Mouse (Mus musculus) liver, embryonic 12.5 days (tissue): ENCODE data around the gene Fam216b. TPM values are rescaled to one million over a fixed set of nuclear protein-coding genes. Genes with fewer than 3 reads are reported as not detected.

Experiments
- ATAC-seq: fragments of 200-750 bp; cut with Nextera tagmentation; 2 replicates; pipeline ENCODE4 v1.8.0; 2017; ENCODE audit warnings: moderate number of reproducible peaks, mild to moderate bottlenecking, moderate library complexity
- H3K27ac ChIP-seq: fragments of 300-500 bp; sonication (generic); 2 replicates; pipeline ENCODE4 v1.5.1; 2016; ENCODE audit warnings: mild to moderate bottlenecking
- H3K27me3 ChIP-seq: fragments of 300-500 bp; sonication (generic); replicated peaks from 2 replicates; pipeline ENCODE4 v1.6.1; 2016; ENCODE audit warnings: mild to moderate bottlenecking, moderate library complexity
- H3K36me3 ChIP-seq: fragments of 300-500 bp; sonication (generic); 2 replicates; pipeline ENCODE4 v1.6.1; 2016; ENCODE audit warnings: mild to moderate bottlenecking, moderate library complexity
- H3K4me1 ChIP-seq: fragments of 300-500 bp; sonication (generic); 2 replicates; pipeline ENCODE4 v1.6.1; 2016
- H3K4me2 ChIP-seq: fragments of 300-500 bp; sonication (generic); 2 replicates; pipeline ENCODE4 v1.6.1; 2016; ENCODE audit warnings: mild to moderate bottlenecking, moderate library complexity
- H3K4me3 ChIP-seq: fragments of 300-500 bp; sonication (generic); 2 replicates; pipeline ENCODE4 v1.5.1; 2016; ENCODE audit warnings: mild to moderate bottlenecking, moderate library complexity
- H3K9ac ChIP-seq: fragments of 300-500 bp; sonication (generic); 2 replicates; pipeline ENCODE4 v1.6.1; 2016; ENCODE audit warnings: mild to moderate bottlenecking, moderate library complexity
- H3K9me3 ChIP-seq: fragments of 300-500 bp; sonication (generic); replicated peaks from 2 replicates; pipeline ENCODE4 v1.6.1; 2016; ENCODE audit warnings: mild to moderate bottlenecking, moderate library complexity
- WGBS: fragments of 180-500 bp; shearing (Covaris S2); methylation state at CpG from one replicate; pipeline ENCODE4 v1.1.7; 2016; ENCODE audit not compliant: insufficient replicate concordance; 5-methylcytosine and 5-hydroxymethylcytosine counted together
- polyA plus RNA-seq: library from polyadenylated mRNA; unstranded; fragments of >200 nt; fragmentation: Nextera tagmentation; extraction: Ambion mirVana; gene quantifications from 2 replicates; pipeline ENCODE4 v1.2.1, GENCODE M21; 2016

The Fam216b gene
- polyA plus RNA-seq, 1 experiment from 2014 or later, result not detected

DNA sequence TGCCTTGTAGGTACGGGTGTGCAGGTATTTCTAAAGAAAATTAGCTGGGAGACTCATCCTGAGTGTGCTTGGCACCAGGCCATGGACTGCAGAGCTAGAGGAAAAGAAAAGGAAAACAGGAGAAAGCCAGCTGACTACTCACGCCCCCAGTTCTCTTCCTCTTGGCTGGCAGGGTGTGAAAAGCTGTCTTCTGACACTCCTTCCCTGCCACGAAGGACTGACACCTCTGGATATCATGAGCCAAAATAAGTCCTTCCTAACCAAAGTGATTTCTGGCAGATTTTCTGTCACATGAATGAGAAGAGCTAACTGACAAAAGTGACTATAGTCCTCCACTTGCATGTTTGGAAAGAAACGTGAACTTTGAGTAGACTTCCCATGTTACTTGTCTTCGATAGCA is 5.3 kb downstream of the Fam216b start:
- Histone ChIP-seq H3K4me3 (no peak overlapping the region), H3K9me3 (no peaks in the 10 kb centered on the region), H3K27ac (no peak overlapping the region), H3K4me2 (no peak overlapping the region), H3K27me3 (no peaks in the 10 kb centered on the region), H3K36me3 (no peaks in the 10 kb centered on the region), H3K4me1 (no peaks in the 10 kb centered on the region), H3K9ac (no peak overlapping the region)
- no peak for ATAC-seq
- 51% methylated on average over 5 of the region's 5 CpGs for WGBS

DNA sequence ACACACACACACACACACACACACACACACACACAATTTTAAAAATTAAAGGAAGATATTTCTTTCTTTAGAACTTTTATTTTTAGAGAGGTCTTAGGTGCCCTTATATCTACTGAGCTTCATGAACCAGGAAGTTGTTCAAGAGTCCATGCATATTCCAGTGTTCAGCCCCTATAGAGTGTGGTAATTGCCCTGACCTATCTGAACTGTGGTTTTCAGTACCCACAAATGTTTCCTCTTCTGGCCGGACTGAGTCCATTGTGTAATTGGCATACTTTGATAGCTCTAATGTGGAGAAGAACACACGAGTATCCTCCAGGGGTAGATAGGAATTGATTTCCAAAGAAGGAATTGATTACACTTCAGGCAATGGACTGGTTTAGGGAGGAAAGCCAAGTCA is 11.3 kb downstream of the Fam216b start:
- H3K4me2 ChIP-seq, result no peak overlapping the region
- H3K27ac ChIP-seq, result no peak overlapping the region
- H3K4me3 ChIP-seq, result no peak overlapping the region
- ATAC-seq, result no peak
- no peak overlapping the region for H3K9ac ChIP-seq
- H3K4me1 ChIP-seq, result no peaks in the 10 kb centered on the region
- H3K27me3 ChIP-seq, result no peaks in the 10 kb centered on the region
- WGBS, result 15% methylated on average over 2 of the region's 2 CpGs
- H3K36me3 ChIP-seq, result no peaks in the 10 kb centered on the region
- H3K9me3 ChIP-seq, result no peaks in the 10 kb centered on the region

DNA sequence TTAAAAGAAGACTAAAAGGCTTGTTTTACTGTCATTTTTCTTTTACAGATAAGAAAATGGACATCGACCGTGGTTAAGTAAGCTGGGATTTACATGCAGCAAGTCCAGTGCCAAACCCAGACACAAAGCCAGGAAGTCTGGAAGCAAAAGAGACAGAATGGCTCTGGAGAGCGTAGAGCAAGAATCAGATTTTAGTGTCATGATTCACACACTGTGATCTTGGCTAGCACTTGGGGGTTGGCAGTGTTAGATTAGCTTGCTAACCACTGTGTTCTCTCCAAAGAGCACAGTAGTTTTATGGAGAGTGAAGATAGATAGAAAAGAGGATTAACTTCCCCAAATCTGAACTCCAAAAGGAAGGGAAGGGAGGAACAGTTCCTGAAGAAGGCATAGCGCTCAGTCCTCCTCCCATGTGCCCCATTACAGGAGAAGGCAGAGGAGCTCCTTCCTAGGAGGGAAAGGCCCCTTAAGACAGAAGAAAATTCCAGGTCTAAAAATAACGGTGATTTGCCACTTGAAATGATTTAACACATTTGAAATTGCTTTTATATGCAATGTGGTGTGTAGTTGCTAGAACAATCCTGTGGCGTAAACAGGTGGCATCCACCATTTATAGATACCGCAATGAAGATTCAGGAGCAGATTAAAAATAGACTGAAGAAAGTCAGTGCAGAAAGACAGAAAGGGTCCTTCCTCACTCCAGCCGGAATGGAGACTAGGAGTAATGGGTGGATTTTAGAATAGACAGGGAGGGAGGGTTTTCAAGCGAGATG is 22.7 kb downstream of the Fam216b start:
- H3K4me2 ChIP-seq, result no peak overlapping the region
- no peaks in the 10 kb centered on the region for H3K27me3 ChIP-seq
- no peaks in the 10 kb centered on the region for H3K36me3 ChIP-seq
- no peak for ATAC-seq
- 76% methylated on average over 9 of the region's 9 CpGs for WGBS
- H3K9me3 ChIP-seq, result no peaks in the 10 kb centered on the region
- H3K4me1 ChIP-seq, result no peaks in the 10 kb centered on the region
- no peak overlapping the region for H3K27ac ChIP-seq
- H3K4me3 ChIP-seq, result no peak overlapping the region
- H3K9ac ChIP-seq, result no peak overlapping the region

DNA sequence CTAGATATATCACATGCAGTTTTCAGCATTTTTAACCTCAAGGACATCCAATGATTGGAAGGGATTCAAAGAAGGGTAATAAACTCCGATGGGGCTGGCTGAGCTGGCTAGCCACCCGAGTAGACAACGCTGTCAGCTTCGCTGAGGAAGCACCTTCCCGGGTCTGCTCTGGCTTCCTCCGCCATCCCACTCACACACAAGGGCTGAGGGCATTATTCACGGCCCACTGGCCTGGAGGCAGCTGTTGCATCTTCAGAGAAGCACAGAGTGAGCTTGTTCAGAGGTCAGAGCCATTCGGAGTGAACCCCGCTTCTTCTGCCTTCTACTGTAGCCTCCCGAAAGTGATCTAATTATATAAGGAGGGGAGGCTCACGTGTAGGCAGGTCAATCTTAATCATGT is 26.3 kb downstream of the Fam216b start:
- H3K9ac ChIP-seq, result no peak overlapping the region
- ATAC-seq, result no peak
- no peaks in the 10 kb centered on the region for H3K36me3 ChIP-seq
- H3K27ac ChIP-seq, result no peak overlapping the region
- 77% methylated on average over 11 of the region's 11 CpGs for WGBS
- H3K4me1 ChIP-seq, result no peaks in the 10 kb centered on the region
- H3K4me3 ChIP-seq, result no peak overlapping the region
- no peak overlapping the region for H3K4me2 ChIP-seq
- no peaks in the 10 kb centered on the region for H3K27me3 ChIP-seq
- no peaks in the 10 kb centered on the region for H3K9me3 ChIP-seq

DNA sequence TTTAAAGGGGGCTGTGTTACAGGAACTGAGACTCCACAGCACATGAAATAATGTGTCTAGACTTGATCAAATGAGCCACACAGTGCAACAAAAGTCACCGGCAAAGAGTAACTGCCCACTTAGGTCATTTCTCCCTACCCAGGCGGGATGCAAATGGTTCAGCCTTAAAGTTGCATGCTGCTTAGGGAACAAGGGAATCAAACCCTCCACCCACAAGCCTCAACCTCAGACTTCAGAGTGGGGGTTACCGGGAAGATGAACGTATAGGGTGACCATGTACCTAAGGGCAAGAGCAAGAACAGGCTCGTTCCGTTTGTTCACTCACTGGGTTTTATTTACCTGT is 28.2 kb downstream of the Fam216b start:
- H3K27me3 ChIP-seq, result no peaks in the 10 kb centered on the region
- ATAC-seq, result no peak
- H3K9me3 ChIP-seq, result no peaks in the 10 kb centered on the region
- H3K27ac ChIP-seq, result no peak overlapping the region
- 66% methylated on average over 6 of the region's 6 CpGs for WGBS
- H3K4me1 ChIP-seq, result no peaks in the 10 kb centered on the region
- H3K4me3 ChIP-seq, result no peak overlapping the region
- H3K4me2 ChIP-seq, result no peak overlapping the region
- no peak overlapping the region for H3K9ac ChIP-seq
- no peaks in the 10 kb centered on the region for H3K36me3 ChIP-seq

DNA sequence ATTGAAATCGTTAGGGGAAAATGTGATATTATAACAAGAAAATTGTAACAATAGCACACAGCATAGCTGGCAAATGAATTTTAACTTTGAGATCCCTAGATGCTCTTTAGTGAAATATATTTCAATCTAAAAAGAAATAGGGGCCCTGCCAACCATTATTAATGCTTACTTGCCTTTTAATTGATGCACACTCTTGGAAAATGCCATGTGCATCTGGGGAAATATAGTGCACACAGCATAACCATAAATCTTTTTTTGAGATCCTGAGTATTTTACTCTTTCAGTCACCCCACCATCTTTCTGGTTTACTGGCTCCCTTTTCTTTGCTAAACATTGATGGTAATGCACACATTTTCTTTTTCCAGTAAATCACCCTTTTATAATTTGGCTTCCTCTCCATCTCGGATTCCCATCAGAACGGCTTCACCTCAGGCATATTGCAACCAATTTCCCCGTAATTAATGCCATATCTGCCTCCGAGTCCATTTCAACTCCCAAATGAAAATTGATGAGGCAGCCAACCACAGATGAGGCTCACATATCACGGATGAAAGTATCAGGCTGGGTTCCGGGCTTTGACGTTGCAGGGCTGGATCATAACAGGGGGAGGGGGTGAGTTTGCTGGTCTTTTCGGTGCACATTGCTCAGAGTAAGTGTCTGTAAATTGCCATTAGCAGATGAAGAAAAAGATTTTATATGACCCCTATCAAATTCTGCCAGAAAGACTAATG is 28.8 kb downstream of the Fam216b start:
- no peak for ATAC-seq
- no peak overlapping the region for H3K4me3 ChIP-seq
- H3K27ac ChIP-seq, result no peak overlapping the region
- WGBS, result 62% methylated on average over 9 of the region's 9 CpGs
- no peaks in the 10 kb centered on the region for H3K36me3 ChIP-seq
- H3K4me2 ChIP-seq, result no peak overlapping the region
- no peaks in the 10 kb centered on the region for H3K27me3 ChIP-seq
- no peaks in the 10 kb centered on the region for H3K9me3 ChIP-seq
- H3K4me1 ChIP-seq, result no peaks in the 10 kb centered on the region
- no peak overlapping the region for H3K9ac ChIP-seq

DNA sequence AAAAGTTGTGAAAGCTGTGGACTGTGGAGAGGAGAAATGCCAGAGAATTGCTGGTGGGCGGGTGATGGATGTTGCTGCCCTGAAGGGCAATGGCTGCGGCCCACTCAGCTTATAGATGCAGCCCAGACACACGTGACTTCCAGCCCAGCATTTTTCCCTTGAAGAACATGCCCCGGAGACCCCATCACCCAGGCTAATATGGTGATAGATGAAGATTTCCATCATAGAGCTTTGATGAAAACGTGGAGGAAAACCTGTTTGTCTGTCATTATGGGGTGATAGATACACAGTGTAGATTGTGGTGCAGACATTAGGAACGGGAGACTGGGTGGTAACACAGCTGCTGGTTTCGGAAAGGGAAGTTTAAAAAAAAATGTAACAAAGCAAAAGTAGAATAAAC is 31.4 kb downstream of the Fam216b start:
- Histone ChIP-seq H3K27me3 (no peaks in the 10 kb centered on the region), H3K4me3 (no peak overlapping the region), H3K27ac (no peak overlapping the region), H3K9me3 (no peaks in the 10 kb centered on the region), H3K9ac (no peak overlapping the region), H3K36me3 (no peaks in the 10 kb centered on the region), H3K4me2 (no peak overlapping the region), H3K4me1 (no peaks in the 10 kb centered on the region)
- 68% methylated on average over 7 of the region's 7 CpGs for WGBS
- no peak for ATAC-seq

DNA sequence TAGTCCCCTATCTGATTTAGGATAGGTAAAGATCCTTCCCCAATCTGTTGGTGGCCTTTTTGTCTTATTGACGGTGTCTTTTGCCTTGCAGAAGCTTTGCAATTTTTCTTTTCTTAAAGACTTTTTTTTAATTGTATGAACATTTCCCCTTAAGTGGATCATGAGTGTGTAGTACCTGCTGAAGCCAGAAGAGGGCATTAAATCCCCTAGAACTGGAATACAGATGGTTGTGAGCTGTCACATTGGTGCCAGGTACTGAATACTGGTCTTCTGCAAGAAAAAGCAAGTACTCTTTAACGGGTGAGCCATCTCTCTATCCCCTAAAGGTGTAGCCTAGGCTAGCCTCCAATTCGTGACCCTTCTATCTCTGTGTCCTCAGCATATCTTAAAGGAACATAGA is 32.4 kb downstream of the Fam216b start:
- H3K27me3 ChIP-seq, result no peaks in the 10 kb centered on the region
- H3K36me3 ChIP-seq, result no peaks in the 10 kb centered on the region
- no peaks in the 10 kb centered on the region for H3K4me1 ChIP-seq
- no peak for ATAC-seq
- H3K27ac ChIP-seq, result no peak overlapping the region
- no peak overlapping the region for H3K4me2 ChIP-seq
- WGBS, result 55% methylated on average over 3 of the region's 3 CpGs
- no peaks in the 10 kb centered on the region for H3K9me3 ChIP-seq
- no peak overlapping the region for H3K9ac ChIP-seq
- H3K4me3 ChIP-seq, result no peak overlapping the region

DNA sequence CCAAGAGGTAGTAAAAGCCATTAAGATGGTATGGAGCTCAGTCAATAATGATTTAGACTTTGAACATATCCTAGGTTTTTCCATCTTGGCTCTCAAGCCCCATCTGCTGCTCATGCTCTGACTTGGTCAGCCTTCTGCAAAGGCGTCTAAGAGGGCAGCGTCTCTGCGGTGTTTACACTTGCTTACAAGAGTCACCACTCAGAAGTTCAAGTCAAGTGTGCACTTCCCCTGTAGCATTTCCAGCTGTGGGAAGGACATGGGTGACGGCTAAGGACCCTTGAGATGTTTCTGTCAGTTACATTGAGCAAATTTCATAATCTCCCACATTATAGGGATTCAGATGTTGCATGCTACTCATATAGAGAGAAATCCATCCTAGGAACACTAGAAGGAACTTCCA is 40.1 kb downstream of the Fam216b start:
- H3K36me3 ChIP-seq, result no peaks in the 10 kb centered on the region
- H3K27me3 ChIP-seq, result no peaks in the 10 kb centered on the region
- no peak overlapping the region for H3K4me2 ChIP-seq
- no peaks in the 10 kb centered on the region for H3K4me1 ChIP-seq
- H3K9ac ChIP-seq, result no peak overlapping the region
- no peak overlapping the region for H3K4me3 ChIP-seq
- WGBS, result 66% methylated on average over 4 of the region's 4 CpGs
- H3K27ac ChIP-seq, result no peak overlapping the region
- ATAC-seq, result no peak
- no peaks in the 10 kb centered on the region for H3K9me3 ChIP-seq

DNA sequence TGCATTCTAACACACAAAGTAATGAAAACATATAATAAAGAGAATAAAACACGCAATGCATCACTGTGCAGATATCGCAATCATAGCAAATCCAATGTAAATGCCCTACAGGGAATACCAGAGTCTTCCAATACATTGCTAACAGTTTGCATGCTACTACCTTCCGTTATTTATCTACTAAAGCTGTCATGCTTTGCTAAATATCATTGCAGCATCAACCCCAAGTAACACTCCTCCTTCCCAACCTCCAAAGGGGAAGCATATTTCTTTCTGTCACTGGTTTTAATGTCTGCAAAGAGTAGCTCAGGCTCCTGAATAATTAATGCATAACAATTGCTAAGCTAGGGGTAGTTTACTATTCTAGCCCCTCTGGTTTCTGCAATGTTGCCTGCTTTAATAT is 40.5 kb downstream of the Fam216b start:
- H3K9me3 ChIP-seq, result no peaks in the 10 kb centered on the region
- H3K4me3 ChIP-seq, result no peak overlapping the region
- no peak overlapping the region for H3K4me2 ChIP-seq
- no peak for ATAC-seq
- H3K9ac ChIP-seq, result no peak overlapping the region
- no peak overlapping the region for H3K27ac ChIP-seq
- no peaks in the 10 kb centered on the region for H3K36me3 ChIP-seq
- no peaks in the 10 kb centered on the region for H3K27me3 ChIP-seq
- no peaks in the 10 kb centered on the region for H3K4me1 ChIP-seq
- 80% methylated on average over 3 of the region's 3 CpGs for WGBS

DNA sequence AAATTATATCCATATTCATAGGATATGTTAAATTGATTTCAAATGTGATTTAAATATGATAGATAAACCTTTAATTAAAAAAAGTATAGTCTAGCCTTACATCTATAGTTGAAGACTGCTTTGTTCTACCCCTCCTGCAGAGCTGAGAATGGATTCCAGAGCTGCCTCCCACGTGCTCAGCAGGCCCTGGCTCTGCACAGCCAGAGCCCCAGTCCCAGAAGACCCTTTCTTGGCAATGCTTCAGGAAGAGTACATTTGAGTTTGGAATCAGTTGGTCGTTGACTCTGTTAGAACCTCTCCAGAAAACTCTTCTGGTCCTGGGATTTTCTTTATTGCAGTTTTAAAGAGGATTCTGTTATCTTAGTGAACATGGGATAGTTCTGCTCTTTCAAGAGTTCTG is 45.7 kb downstream of the Fam216b start:
- no peak for ATAC-seq
- WGBS, result 19% methylated on average over 2 of the region's 2 CpGs
- Histone ChIP-seq H3K4me1 (no peaks in the 10 kb centered on the region), H3K4me2 (no peak overlapping the region), H3K4me3 (no peak overlapping the region), H3K9me3 (0 out of 2 replicates have a peak, but pooled peaks cover 3% of the 10 kb centered on the region), H3K27me3 (no peaks in the 10 kb centered on the region), H3K36me3 (no peaks in the 10 kb centered on the region), H3K27ac (no peak overlapping the region), H3K9ac (no peak overlapping the region)

DNA sequence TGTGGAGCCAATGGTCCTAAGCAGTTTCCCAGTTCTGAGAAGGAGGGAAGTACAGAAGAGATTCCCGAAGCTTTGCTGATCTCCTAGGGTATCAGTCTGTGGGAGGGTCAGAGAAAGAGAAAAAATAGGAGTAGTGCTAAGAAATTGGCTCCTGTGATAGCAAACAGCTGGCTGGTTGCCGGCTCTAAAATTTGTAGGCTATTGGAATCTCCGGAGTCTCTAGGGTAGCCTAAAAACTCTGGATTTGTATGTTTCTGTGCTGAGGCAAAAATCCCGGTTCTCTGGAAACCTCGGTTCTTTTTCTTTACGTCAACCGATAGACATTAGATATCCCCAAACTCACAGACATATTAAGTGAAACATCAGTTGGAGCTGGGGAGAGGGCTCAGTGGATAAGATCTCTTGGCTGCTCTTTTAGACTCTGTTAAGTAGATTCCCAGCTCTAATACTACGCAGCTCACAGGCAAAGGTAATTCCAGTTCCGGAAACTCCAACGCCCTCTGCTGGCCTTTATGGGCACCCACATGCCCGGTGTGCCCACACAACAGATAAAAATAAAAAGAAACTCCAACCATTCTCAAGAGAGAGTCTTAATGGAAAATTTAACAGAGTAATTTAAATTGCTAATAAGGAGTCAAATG is 46.8 kb downstream of the Fam216b start:
- Histone ChIP-seq H3K9me3 (0 out of 2 replicates have a peak, but pooled peaks cover 3% of the 10 kb centered on the region), H3K4me3 (no peak overlapping the region), H3K9ac (no peak overlapping the region), H3K27ac (no peak overlapping the region), H3K4me2 (no peak overlapping the region), H3K36me3 (no peaks in the 10 kb centered on the region), H3K27me3 (no peaks in the 10 kb centered on the region), H3K4me1 (no peaks in the 10 kb centered on the region)
- WGBS, result 68% methylated on average over 11 of the region's 11 CpGs
- no peak for ATAC-seq
